ENCODE assay signal across 8 mouse cellular contexts in genomic region chr8:70660273-70660725, GRCm38 (mm10). TPM values are rescaled to one million over a fixed set of nuclear protein-coding genes. Genes with fewer than 3 reads are reported as not detected.
DNase-seq lines count a peak whose midpoint lies in the region; ATAC-seq lines count a peak whose summit lies in the region.

Gene Pgpep1, minus strand, starts transcription at chr8:70660388.

- peaks cover 8% of the 10 kb centered on the region for H3K4me1 ChIP-seq in kidney, embryonic 14.5 days (ENCODE audit: control insufficient read depth, insufficient read depth, low read length)
- peaks cover 46% of the 10 kb centered on the region for H3K4me1 ChIP-seq in liver, embryonic 15.5 days (replicated peaks)
- H3K4me1 ChIP-seq in neural tube, embryonic 13.5 days (replicated peaks) = peaks cover 54% of the 10 kb centered on the region

- H3K27ac ChIP-seq in kidney, embryonic 14.5 days (ENCODE audit: low read depth, low read length) = peak within 1 kb of the TSS; percentile 77
- H3K27ac ChIP-seq in liver, embryonic 15.5 days (replicated peaks) = peak within 1 kb of the TSS; percentile 82
- peak within 1 kb of the TSS; percentile 92 for H3K27ac ChIP-seq in neural tube, embryonic 13.5 days (replicated peaks)

- peak; percentile 38 to 51 for DNase-seq in cerebellum, postnatal 10 days
- DNase-seq in cerebellum, postnatal 36 days = no peak
- DNase-seq in embryo, embryonic 10 days (ENCODE audit: low spot score) = peak; percentile 72
- DNase-seq in heart, adult 8-10 months (ENCODE audit: low spot score) = no peak
- DNase-seq in spleen, adult 18-20 months = no peak

- peak within 1 kb of the TSS; percentile 81 for H3K4me3 ChIP-seq in kidney, embryonic 14.5 days (ENCODE audit: low read length)
- H3K4me3 ChIP-seq in liver, embryonic 15.5 days (replicated peaks) = peak within 1 kb of the TSS; percentile 71
- peak within 1 kb of the TSS; percentile 84 for H3K4me3 ChIP-seq in neural tube, embryonic 13.5 days

- H3K36me3 ChIP-seq in kidney, embryonic 14.5 days (ENCODE audit: control insufficient read depth, insufficient read depth, low read length) = peaks cover 11% of the 10 kb centered on the region
- peaks cover 16% of the 10 kb centered on the region; the same call in 1 of the 2 replicates for H3K36me3 ChIP-seq in liver, embryonic 15.5 days (replicated peaks)
- H3K36me3 ChIP-seq in neural tube, embryonic 13.5 days = 0 out of 2 replicates have a peak, but pooled peaks cover 8% of the 10 kb centered on the region

- no peaks in the 10 kb centered on the region for H3K27me3 ChIP-seq in kidney, embryonic 14.5 days (ENCODE audit: control insufficient read depth, insufficient read depth, low read length)
- no peaks in the 10 kb centered on the region for H3K27me3 ChIP-seq in liver, embryonic 15.5 days
- H3K27me3 ChIP-seq in neural tube, embryonic 13.5 days = no peaks in the 10 kb centered on the region

- peak within 1 kb of the TSS; percentile 70 for H3K4me2 ChIP-seq in kidney, embryonic 14.5 days (replicated peaks; ENCODE audit: low read depth, low read length)
- H3K4me2 ChIP-seq in liver, embryonic 15.5 days = peak within 1 kb of the TSS; percentile 89
- peak within 1 kb of the TSS; percentile 81 for H3K4me2 ChIP-seq in neural tube, embryonic 13.5 days

- peak within 1 kb of the TSS; percentile 82 for H3K9ac ChIP-seq in kidney, embryonic 14.5 days (ENCODE audit: low read depth, low read length)
- H3K9ac ChIP-seq in liver, embryonic 15.5 days = peak within 1 kb of the TSS; percentile 83
- peak within 1 kb of the TSS; percentile 91 for H3K9ac ChIP-seq in neural tube, embryonic 13.5 days

- H3K9me3 ChIP-seq in kidney, embryonic 14.5 days (ENCODE audit: control insufficient read depth, low read length) = no peaks in the 10 kb centered on the region
- no peaks in the 10 kb centered on the region for H3K9me3 ChIP-seq in liver, embryonic 15.5 days (replicated peaks)
- H3K9me3 ChIP-seq in neural tube, embryonic 13.5 days = no peaks in the 10 kb centered on the region

- WGBS in kidney, embryonic 14.5 days = 4% methylated on average over 14 of the region's 14 CpGs
- WGBS in liver, embryonic 15.5 days (ENCODE audit: insufficient replicate concordance) = 6% methylated on average over 14 of the region's 14 CpGs
- 3% methylated on average over 14 of the region's 14 CpGs for WGBS in neural tube, embryonic 13.5 days

- peak; percentile 75 for ATAC-seq in kidney, embryonic 14.5 days (ENCODE audit: low FRiP score, low TSS enrichment)
- peak; percentile 41 for ATAC-seq in liver, embryonic 15.5 days (ENCODE audit: insufficient read depth)
- peak; percentile 45 for ATAC-seq in neural tube, embryonic 13.5 days (ENCODE audit: low read depth)

RNA-seq across cellular contexts. Expression of gene Pgpep1, which starts in this region (rescaled TPM):
- 10 to 100 TPM; 40.0 to 57.7 (median 44.4) TPM for total RNA-seq in heart, adult 8-10 months (2022)
- polyA plus RNA-seq in kidney, embryonic 14.5 days (2014; fragmentation: Nextera tagmentation; extraction: Ambion mirVana) = 62.2 and 62.6 TPM in 2 replicates
- polyA plus RNA-seq in liver, embryonic 15.5 days (2015; fragmentation: Nextera tagmentation; extraction: Ambion mirVana) = 21.7 and 22.3 TPM in 2 replicates
- 102 and 108 TPM in 2 replicates for polyA plus RNA-seq in neural tube, embryonic 13.5 days (2015; fragmentation: Nextera tagmentation; extraction: Ambion mirVana)

Comparison
In these comparisons a context has a peak if more than half of its experiments do, and no peak if none do; other contexts are left out.
1. DNase-seq: peak in cerebellum, postnatal 10 days (2 of 2) and embryo, embryonic 10 days (single experiment); none in cerebellum, postnatal 36 days (0 of 2), heart, adult 8-10 months (single experiment) and spleen, adult 18-20 months (0 of 2).
2. Peak in every context shown above with its lines, with median percentiles within 50 percentile points of each other: ATAC-seq, H3K27ac ChIP-seq, H3K4me2 ChIP-seq, H3K4me3 ChIP-seq and H3K9ac ChIP-seq.